Mouse (Mus musculus) brown adipose tissue, adult 24 weeks (tissue): ENCODE measurements around the gene Eloa. TPM values are rescaled to one million over a fixed set of nuclear protein-coding genes. Genes with fewer than 3 reads are reported as not detected.

Experiments
- H3K27ac ChIP-seq: fragments of 200-500 bp; replicated peaks from 2 replicates; pipeline ENCODE4 v1.5.1; 2012; ENCODE audit warnings: low read depth, mild to moderate bottlenecking, low read length
- H3K4me1 ChIP-seq: fragments of 200-500 bp; 2 replicates; pipeline ENCODE4 v1.6.1; 2012; ENCODE audit warnings: low read length, mixed read lengths; ENCODE audit not compliant: control insufficient read depth, insufficient read depth, insufficient read length
- H3K4me3 ChIP-seq: fragments of 200-500 bp; 2 replicates; pipeline ENCODE4 v1.5.1; 2012; ENCODE audit warnings: low read depth, mild to moderate bottlenecking, low read length, moderate library complexity; ENCODE audit not compliant: insufficient read depth
- polyA plus RNA-seq: library from polyadenylated mRNA; stranded (reverse); fragments of >200 nt; gene quantifications from 2 replicates; pipeline ENCODE4 v1.2.4, GENCODE M21; 2012; ENCODE audit not compliant: missing spikeins, insufficient read depth, insufficient read length

Eloa gene
- polyA plus RNA-seq, 1 experiment, result 33.8 TPM

DNA sequence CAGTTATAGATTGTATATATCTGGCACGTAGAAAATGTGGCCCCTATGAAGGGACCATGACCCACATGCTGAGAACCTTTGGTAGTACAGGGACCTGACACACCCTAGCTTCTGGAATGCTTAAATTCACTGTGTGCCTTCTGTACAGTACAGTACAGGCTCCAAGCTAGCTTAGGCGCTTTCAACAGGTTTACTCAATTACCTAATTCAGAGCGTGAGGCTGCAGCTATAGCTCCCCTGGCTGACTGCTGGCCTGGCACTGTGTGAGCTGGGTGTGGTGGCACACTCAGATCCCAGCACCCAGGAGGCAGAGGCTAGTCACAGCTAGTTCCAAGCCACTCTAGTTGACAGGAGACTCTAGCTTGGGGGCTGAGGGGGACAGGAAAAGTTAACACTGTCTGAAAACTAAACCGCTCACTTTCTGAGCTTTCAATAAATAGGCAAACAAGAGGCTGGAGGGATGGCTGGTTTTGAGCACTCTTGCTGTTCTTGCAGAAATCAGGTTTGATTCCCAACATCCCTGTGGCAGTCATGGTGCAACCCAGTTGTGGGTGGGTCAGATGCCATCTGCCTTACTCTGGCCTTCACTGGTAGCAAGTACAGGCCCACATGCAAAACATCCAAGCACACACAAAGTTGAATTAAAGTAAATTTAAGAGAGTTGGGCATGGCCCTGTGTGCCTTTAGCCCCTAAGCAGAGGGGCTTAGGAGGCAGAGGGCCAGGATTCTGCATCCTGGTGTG lies 26.9 kb upstream of the Eloa start:
- Histone ChIP-seq H3K27ac (0 out of 2 replicates have a peak overlapping the region, but pooled peaks have one; percentile 12), H3K4me1 (peaks cover 9% of the 10 kb centered on the region), H3K4me3 (no peak overlapping the region)

DNA sequence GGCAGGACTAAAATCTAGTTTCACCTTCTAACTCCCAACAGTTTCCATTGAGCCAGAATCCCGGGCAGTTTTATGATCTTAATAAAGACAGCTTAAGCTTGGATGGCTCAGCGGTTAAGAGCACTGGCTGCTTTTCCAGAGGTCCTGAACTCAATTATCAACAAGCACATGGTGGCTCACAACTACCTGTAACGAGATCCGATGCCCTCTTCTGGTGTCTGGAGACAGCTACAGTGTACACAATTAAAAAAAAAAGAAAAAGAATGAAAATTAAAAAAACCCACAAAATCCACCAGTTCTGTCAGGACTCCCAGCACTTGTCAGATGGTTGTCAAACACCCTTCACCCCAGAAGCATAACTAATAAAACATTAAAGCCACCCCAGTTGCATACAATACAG lies 26.1 kb upstream of the Eloa start:
- Histone ChIP-seq H3K27ac (no peak overlapping the region), H3K4me1 (peaks cover 9% of the 10 kb centered on the region)

DNA sequence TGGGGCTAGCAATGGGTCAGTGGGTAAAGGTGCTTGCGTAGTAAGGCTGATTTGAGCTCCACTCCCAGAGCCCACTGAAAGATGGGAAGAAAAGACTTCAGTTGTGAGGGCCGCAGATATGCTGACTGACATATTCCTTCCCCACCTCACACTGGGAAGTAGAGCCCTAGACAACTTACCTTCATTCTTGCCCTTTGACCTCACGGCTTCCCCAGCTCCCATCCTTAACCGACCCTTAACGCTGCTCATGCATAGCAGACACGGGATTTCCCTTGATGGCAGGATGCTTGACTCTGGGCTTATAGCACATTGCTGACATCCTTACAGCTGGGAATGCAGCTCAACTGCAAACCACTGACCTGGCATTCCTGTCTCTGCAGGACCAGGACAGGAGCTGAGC lies 25.3 kb upstream of the Eloa start:
- no peak overlapping the region for H3K4me3 ChIP-seq
- no peak overlapping the region for H3K27ac ChIP-seq
- H3K4me1 ChIP-seq, result peaks cover 9% of the 10 kb centered on the region

More for the DNA sequence above, 26.1 kb upstream of the Eloa start:
- no peak overlapping the region for H3K4me3 ChIP-seq

GRCm38 (mm10) chr4:136045091-136045490 lies 23.5 kb upstream of the Eloa start:
- Histone ChIP-seq H3K4me1 (peaks cover 4% of the 10 kb centered on the region; the same call in 1 of the 2 replicates), H3K4me3 (no peak overlapping the region), H3K27ac (no peak overlapping the region)

GRCm38 (mm10) chr4:136043784-136044400 lies 22.3 kb upstream of the Eloa start:
- Histone ChIP-seq H3K4me1 (peaks cover 4% of the 10 kb centered on the region; the same call in 1 of the 2 replicates), H3K27ac (no peak overlapping the region), H3K4me3 (no peak overlapping the region)

DNA sequence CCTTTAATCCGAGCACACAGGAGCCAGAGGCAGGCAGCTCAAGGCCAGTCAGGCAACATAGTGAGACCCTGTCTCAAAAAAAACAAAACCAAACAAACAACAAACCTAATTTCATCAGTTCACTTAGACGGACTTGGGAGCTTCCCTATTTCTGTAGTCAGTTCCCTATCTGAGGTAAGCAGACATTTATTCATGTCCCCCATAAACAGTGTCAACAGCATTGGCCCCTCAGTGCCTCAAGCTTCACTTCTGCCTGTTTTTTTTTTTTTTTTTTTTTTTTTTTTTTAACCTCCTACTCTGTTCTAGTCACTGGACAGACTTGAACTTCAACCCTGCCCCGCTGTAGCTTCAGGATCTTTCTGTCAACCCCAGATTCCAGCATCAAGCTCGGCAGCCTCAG lies 13.5 kb upstream of the Eloa start:
- H3K27ac ChIP-seq, result 0 out of 2 replicates have a peak overlapping the region, but pooled peaks have one; percentile 27
- H3K4me1 ChIP-seq, result peaks cover 3% of the 10 kb centered on the region
- H3K4me3 ChIP-seq, result no peak overlapping the region

- Histone ChIP-seq H3K27ac (no peak overlapping the region), H3K4me1 (peaks cover 3% of the 10 kb centered on the region), H3K4me3 (no peak overlapping the region)
Measured at GRCm38 (mm10) chr4:136033231-136033630, 11.7 kb upstream of the Eloa start.

- H3K27ac ChIP-seq, result peak overlapping the region; percentile 43
Measured at GRCm38 (mm10) chr4:136030968-136031909, 9.7 kb upstream of the Eloa start.

GRCm38 (mm10) chr4:136028689-136029088 lies 7.1 kb upstream of the Eloa start:
- peak overlapping the region; percentile 36; the same call in 1 of the 2 replicates for H3K27ac ChIP-seq
- peaks cover 3% of the 10 kb centered on the region for H3K4me1 ChIP-seq
- no peak overlapping the region for H3K4me3 ChIP-seq

More at GRCm38 (mm10) chr4:136030968-136031909, 9.7 kb upstream of the Eloa start:
- no peak overlapping the region for H3K4me3 ChIP-seq
- peaks cover 3% of the 10 kb centered on the region for H3K4me1 ChIP-seq

DNA sequence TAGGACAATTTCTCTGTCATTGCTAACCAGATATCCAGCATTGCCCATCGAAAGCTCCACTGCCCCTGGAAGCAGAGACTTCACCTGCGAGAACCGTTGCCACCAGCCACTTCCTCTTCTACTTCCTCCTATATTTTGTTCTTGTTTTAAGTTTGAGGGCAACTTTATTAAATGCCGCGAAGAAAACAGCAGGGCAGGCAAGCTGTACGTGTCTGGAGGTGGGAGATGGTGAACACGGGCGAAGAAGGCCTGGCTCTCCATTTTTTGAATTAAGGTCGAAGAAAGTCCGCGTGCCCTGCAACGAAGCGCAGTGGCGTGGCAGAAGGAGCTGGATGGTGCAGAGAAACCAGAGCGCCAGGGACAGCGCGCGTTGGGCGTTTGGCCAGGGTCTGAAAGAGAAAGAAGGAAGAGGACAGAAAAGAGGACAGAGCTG lies 6.6 kb upstream of the Eloa start:
- Histone ChIP-seq H3K4me1 (peaks cover 3% of the 10 kb centered on the region), H3K4me3 (no peak overlapping the region), H3K27ac (peak overlapping the region; percentile 36; the same call in 1 of the 2 replicates)

- Histone ChIP-seq H3K27ac (0 out of 2 replicates have a peak overlapping the region, but pooled peaks have one; percentile 36), H3K4me1 (peaks cover 3% of the 10 kb centered on the region), H3K4me3 (no peak overlapping the region)
Measured at GRCm38 (mm10) chr4:136027416-136028131, 6.0 kb upstream of the Eloa start.

GRCm38 (mm10) chr4:136025350-136025749 lies 3.8 kb upstream of the Eloa start:
- Histone ChIP-seq H3K27ac (no peak overlapping the region), H3K4me1 (no peaks in the 10 kb centered on the region), H3K4me3 (no peak overlapping the region)

GRCm38 (mm10) chr4:136022924-136023323 lies 1.4 kb upstream of the Eloa start:
- no peak overlapping the region for H3K4me3 ChIP-seq
- no peak overlapping the region for H3K27ac ChIP-seq
- H3K4me1 ChIP-seq, result peaks cover 9% of the 10 kb centered on the region; the same call in 1 of the 2 replicates
